Mouse (Mus musculus): ENCODE measurements around the gene Rpl27a.

- TF ChIP-seq CTCF (IDR thresholded peaks at IDR 0.05) (no peak), POLR2A (IDR thresholded peaks at IDR 0.05; ENCODE audit: insufficient read depth, low read depth, low read length) (no peak)
Observed at GRCm38 (mm10) chr7:109497507-109497906, 21.4 kb upstream of the Rpl27a start.

All from heart, adult 2 months (tissue).